In the genomic region with DNA sequence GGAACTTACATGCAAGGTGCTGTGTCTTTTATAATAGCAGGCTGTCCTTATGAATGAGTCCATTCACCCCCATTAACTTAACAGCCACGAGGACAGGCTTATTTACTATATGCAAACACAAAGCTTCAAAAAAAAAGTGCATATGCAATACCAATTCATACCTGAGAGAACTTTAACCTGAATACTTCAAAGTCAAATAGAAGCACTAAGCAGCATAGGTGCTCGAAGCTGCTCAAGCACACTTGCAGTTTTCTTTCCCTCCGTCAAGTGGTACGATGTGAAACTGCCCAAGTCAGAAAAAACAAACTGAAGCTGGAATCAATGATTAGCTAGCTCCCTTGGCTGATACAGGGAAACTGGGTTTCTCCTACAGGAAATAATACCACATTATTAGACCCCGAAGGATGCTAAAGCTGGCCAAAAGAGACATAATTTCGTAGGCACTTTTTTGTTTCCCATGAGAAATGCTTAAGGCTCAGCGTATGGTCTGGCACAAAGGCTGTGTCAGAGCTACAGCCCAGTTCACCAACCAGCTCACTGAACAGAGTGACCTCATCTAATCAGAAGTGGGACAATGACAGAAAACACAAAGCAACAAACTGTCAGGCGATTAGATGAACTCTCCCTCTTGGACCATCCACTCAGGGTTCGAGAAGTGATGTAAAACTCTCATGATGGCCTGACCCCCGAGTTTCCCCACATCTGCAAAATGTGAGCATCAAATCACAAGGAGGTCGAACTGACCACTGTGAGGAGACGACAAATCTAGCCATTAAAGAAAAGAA, we compare ENCODE assay signal across 10 mouse cellular contexts. TPM values are rescaled to one million over a fixed set of nuclear protein-coding genes. Genes with fewer than 3 reads are reported as not detected.
DNase-seq lines count a peak whose midpoint lies in the region; ATAC-seq and TF ChIP-seq lines count a peak whose summit lies in the region.
"Had no signal": no experiment of that assay in that cellular context is flagged by ENCODE, and none has a peak within 500 bp of the region (broad histone marks: within the 10 kb centered on the region; RNA-seq: fewer than 3 reads in every experiment).

No protein-coding gene starts in this region.

- H3K9me3 ChIP-seq in hindbrain, embryonic 10.5 days = no peaks in the 10 kb centered on the region
- H3K9me3 ChIP-seq in hindbrain, embryonic 12.5 days (replicated peaks) = no peaks in the 10 kb centered on the region
- H3K9me3 ChIP-seq in intestine, embryonic 14.5 days (ENCODE audit: control insufficient read depth, low read length) = peaks cover under 1% of the 10 kb centered on the region; the same call in 1 of the 2 replicates
- no peaks in the 10 kb centered on the region for H3K9me3 ChIP-seq in lung, postnatal 0 days (ENCODE audit: low read length)

- TF ChIP-seq CTCF in lung, postnatal 0 days (IDR thresholded peaks at IDR 0.05) = no peak

- ATAC-seq in hindbrain, embryonic 12.5 days (ENCODE audit: low FRiP score) = no peak
- no peak for ATAC-seq in intestine, embryonic 14.5 days (replicated peaks; ENCODE audit: low FRiP score, low TSS enrichment, low read depth)
- peak; percentile 71 for ATAC-seq in lung, postnatal 0 days
- ATAC-seq in megakaryocyte progenitor cell, adult 5-6 weeks (replicated peaks; ENCODE audit: poor library complexity) = no peak

- H3K36me3 ChIP-seq in hindbrain, embryonic 10.5 days = no peaks in the 10 kb centered on the region
- no peaks in the 10 kb centered on the region for H3K36me3 ChIP-seq in hindbrain, embryonic 12.5 days
- no peaks in the 10 kb centered on the region for H3K36me3 ChIP-seq in intestine, embryonic 14.5 days (ENCODE audit: control insufficient read depth, insufficient read depth, low read length)
- no peaks in the 10 kb centered on the region for H3K36me3 ChIP-seq in lung, postnatal 0 days (ENCODE audit: insufficient read depth, low read length)

- peak overlapping the region; percentile 87 for H3K4me3 ChIP-seq in hindbrain, embryonic 10.5 days
- no peak overlapping the region for H3K4me3 ChIP-seq in hindbrain, embryonic 12.5 days
- no peak overlapping the region for H3K4me3 ChIP-seq in intestine, embryonic 14.5 days (ENCODE audit: low read depth, low read length)
- H3K4me3 ChIP-seq in lung, postnatal 0 days (ENCODE audit: low read depth, low read length) = peak overlapping the region; percentile 77

- peaks cover 43% of the 10 kb centered on the region for H3K4me1 ChIP-seq in hindbrain, embryonic 10.5 days (replicated peaks)
- peaks cover 27% of the 10 kb centered on the region for H3K4me1 ChIP-seq in hindbrain, embryonic 12.5 days
- H3K4me1 ChIP-seq in intestine, embryonic 14.5 days (replicated peaks; ENCODE audit: control insufficient read depth, insufficient read depth, low read length) = peaks cover 14% of the 10 kb centered on the region; the same call in 1 of the 2 replicates
- peaks cover 5% of the 10 kb centered on the region; the same call in 1 of the 2 replicates for H3K4me1 ChIP-seq in lung, postnatal 0 days (ENCODE audit: insufficient read depth, low read depth, low read length)

- no peak overlapping the region for H3K27ac ChIP-seq in hindbrain, embryonic 10.5 days
- H3K27ac ChIP-seq in hindbrain, embryonic 12.5 days = no peak overlapping the region
- no peak overlapping the region for H3K27ac ChIP-seq in intestine, embryonic 14.5 days (ENCODE audit: low read depth)
- H3K27ac ChIP-seq in lung, postnatal 0 days (ENCODE audit: low read length) = peak overlapping the region; percentile 45

- H3K27me3 ChIP-seq in hindbrain, embryonic 10.5 days (ENCODE audit: insufficient read depth, poor library complexity, severe bottlenecking) = peaks cover 34% of the 10 kb centered on the region
- H3K27me3 ChIP-seq in hindbrain, embryonic 12.5 days = peaks cover 26% of the 10 kb centered on the region
- H3K27me3 ChIP-seq in intestine, embryonic 14.5 days (replicated peaks; ENCODE audit: control insufficient read depth, insufficient read depth, low read length) = peaks cover 27% of the 10 kb centered on the region
- no peaks in the 10 kb centered on the region; the same call in 1 of the 2 replicates for H3K27me3 ChIP-seq in lung, postnatal 0 days (replicated peaks; ENCODE audit: insufficient read depth, low read length)

- WGBS in hindbrain, embryonic 10.5 days = 65% methylated on average over 12 of the region's 12 CpGs
- 59% methylated on average over 12 of the region's 12 CpGs for whole genome bisulfite sequencing in hindbrain, embryonic 12.5 days
- 60% methylated on average over 12 of the region's 12 CpGs for WGBS in intestine, embryonic 14.5 days
- 44% methylated on average over 12 of the region's 12 CpGs for WGBS in lung, postnatal 0 days

- H3K4me2 ChIP-seq in hindbrain, embryonic 12.5 days (replicated peaks) = no peak overlapping the region
- peak overlapping the region; percentile 88 for H3K4me2 ChIP-seq in intestine, embryonic 14.5 days (ENCODE audit: low read length)
- H3K4me2 ChIP-seq in lung, postnatal 0 days (replicated peaks; ENCODE audit: low read depth, low read length) = peak overlapping the region; percentile 94

- no peak overlapping the region for H3K9ac ChIP-seq in hindbrain, embryonic 12.5 days
- no peak overlapping the region for H3K9ac ChIP-seq in intestine, embryonic 14.5 days (ENCODE audit: low read length)
- no peak overlapping the region for H3K9ac ChIP-seq in lung, postnatal 0 days (replicated peaks; ENCODE audit: low read depth)

- peak; percentile 75 for TF ChIP-seq EP300 in lung, postnatal 0 days (IDR thresholded peaks at IDR 0.05)

- DNase-seq in cerebellum, adult 8-10 months = peak; percentile 28
- no peak for DNase-seq in cerebellum, postnatal 10 days
- DNase-seq in hindbrain, embryonic 10.5 days (ENCODE audit: low spot score) = no peak
- no peak for DNase-seq in intestine, embryonic 14.5 days (ENCODE audit: low spot score)
- peak; percentile 89 for DNase-seq in lung, postnatal 0 days (ENCODE audit: low spot score)
- no peak for DNase-seq in gastrocnemius, adult 18-20 months (ENCODE audit: low spot score)
- DNase-seq: kidney, adult 8-10 months; left cerebral cortex, postnatal 4 days had no signal

RNA-seq across cellular contexts. Expression of a gene that starts 2.2 kb away (rescaled TPM):
- 0.82 and 2.2 TPM in 2 replicates for polyA plus RNA-seq in hindbrain, embryonic 10.5 days (2016; fragmentation: Nextera tagmentation; extraction: Ambion mirVana)
- polyA plus RNA-seq in hindbrain, embryonic 12.5 days (2016; fragmentation: Nextera tagmentation; extraction: Ambion mirVana) = 1.6 and 2.3 TPM in 2 replicates
- 12.4 and 12.6 TPM in 2 replicates for polyA plus RNA-seq in intestine, embryonic 14.5 days (2014; fragmentation: Nextera tagmentation; extraction: Ambion mirVana)
- polyA plus RNA-seq in lung, postnatal 0 days (2015; fragmentation: Nextera tagmentation; extraction: Ambion mirVana) = 14.1 and 14.5 TPM in 2 replicates
- total RNA-seq in gastrocnemius, adult 18-20 months (2021) = under 1 TPM; 0.34 to 0.50 TPM
- total RNA-seq in megakaryocyte progenitor cell, adult 5-6 weeks (2015) = 24.4 and 25.6 TPM in 2 replicates
- 10.7 and 13.5 TPM in 2 replicates for total RNA-seq in megakaryocyte progenitor cell, adult 5-6 weeks (2017)

Comparison
In these comparisons a context has a peak if more than half of its experiments do, and no peak if none do; other contexts are left out.
1. DNase-seq: peak in cerebellum, adult 8-10 months (single experiment) and lung, postnatal 0 days (single experiment); none in cerebellum, postnatal 10 days (0 of 2), hindbrain, embryonic 10.5 days (single experiment), intestine, embryonic 14.5 days (single experiment) and gastrocnemius, adult 18-20 months (single experiment).
2. H3K4me3 ChIP-seq: peak in hindbrain, embryonic 10.5 days (single experiment) and lung, postnatal 0 days (single experiment); none in hindbrain, embryonic 12.5 days (single experiment) and intestine, embryonic 14.5 days (single experiment).